Mouse (Mus musculus) ES-Bruce4 (cell line): ENCODE measurements around the gene Ccl22.

Experiments
- CTCF ChIP-seq: IDR thresholded peaks from one replicate; pipeline ENCODE4 v1.8.1; 2011; ENCODE audit warnings: low read depth, low read length
- EP300 ChIP-seq: IDR thresholded peaks from 2 replicates; pipeline ENCODE4 v1.6.1; 2011; ENCODE audit warnings: low read depth, low read length; ENCODE audit not compliant: insufficient read depth
- POLR2A ChIP-seq: IDR thresholded peaks from one replicate; pipeline ENCODE4 v1.8.1; 2011; ENCODE audit warnings: low read length; ENCODE audit not compliant: insufficient read depth

DNA sequence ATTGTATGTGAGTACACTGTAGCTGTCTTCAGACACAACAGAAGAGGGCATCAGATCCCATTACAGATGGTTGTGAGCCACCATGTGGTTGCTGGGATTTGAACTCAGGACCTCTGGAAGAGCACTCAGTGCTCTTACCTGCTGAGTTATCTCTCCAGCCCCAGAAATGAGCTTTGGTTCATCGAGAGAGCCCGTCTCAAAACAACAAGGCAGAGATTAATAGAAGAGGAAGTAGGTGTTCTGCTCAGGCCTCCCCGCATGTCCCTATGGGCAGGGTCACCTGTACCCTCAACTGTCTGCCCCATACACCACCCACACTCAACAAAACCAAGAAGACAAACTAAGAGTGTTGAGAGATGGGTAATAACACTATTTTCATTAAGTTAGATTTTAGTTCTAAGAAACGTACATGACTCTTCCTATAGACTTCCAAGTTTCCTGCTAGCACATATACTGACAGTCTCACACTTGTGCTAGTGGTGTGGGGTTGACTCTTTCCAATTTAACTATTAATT is 44.9 kb upstream of the Ccl22 start:
- no peak for TF ChIP-seq CTCF
- TF ChIP-seq POLR2A: no peak
- TF ChIP-seq EP300: no peak
